Mouse (Mus musculus): ENCODE results near the gene Grin2b. TPM values are rescaled to one million over a fixed set of nuclear protein-coding genes. Genes with fewer than 3 reads are reported as not detected.
"Not testable (repeated sequence)": the region's sequence is repeated elsewhere in the genome, so short reads cannot be mapped to it uniquely, and the experiment has no call there.

Gene Grin2b
- polyA plus RNA-seq, 1 experiment from 2014 or later, result 6.1 TPM

DNA sequence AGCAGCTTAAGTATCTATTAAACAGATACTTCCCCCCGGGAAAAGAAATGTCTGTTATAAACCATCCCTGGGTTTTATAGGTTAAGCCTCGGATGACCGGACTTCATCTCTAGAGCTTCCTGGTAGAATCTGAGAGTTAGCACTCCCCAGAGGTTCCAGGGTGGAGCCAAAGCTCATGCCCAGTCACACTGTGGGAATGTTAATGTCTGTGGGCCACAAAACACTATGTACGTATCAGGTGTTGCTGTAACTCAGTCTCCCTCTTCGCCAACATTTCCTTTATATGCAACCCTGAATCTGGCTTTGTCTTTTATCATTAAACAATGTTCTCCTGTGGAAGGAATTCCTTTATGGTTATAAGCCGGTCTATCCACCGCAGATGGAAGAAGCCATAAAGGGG is 343.9 kb downstream of the Grin2b start:
- Histone ChIP-seq H3K4me2 (no peak overlapping the region), H3K4me3 (no peak overlapping the region), H3K9me3 (no peaks in the 10 kb centered on the region), H3K27ac (no peak overlapping the region), H3K36me3 (no peaks in the 10 kb centered on the region), H3K9ac (no peak overlapping the region), H3K27me3 (no peaks in the 10 kb centered on the region), H3K4me1 (peaks cover 6% of the 10 kb centered on the region; the same call in 1 of the 2 replicates)
- ATAC-seq (ENCODE audit: insufficient number of reproducible peaks, insufficient read depth, low FRiP score, low TSS enrichment, low read depth), result no peak
- WGBS, result 78% methylated on average over 7 of the region's 7 CpGs

DNA sequence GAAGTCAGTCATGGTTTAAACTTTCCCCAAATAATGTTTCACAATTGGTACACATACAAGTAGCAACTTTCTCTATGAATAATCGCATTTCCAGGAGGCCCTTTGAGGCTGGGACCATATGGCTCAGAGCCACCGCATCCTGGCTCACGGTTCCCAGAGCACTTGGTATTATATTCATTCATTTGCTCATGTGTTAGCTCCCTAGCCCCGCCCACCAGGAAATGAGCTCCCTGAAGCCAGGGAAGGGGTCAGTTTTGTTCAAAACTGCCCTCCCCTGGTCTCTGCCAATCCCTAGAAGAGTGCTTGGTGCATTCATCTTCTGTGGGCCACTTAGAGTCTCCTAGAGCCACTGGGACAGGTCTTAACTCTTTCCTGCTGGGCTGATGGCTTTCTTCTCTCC is 344.3 kb downstream of the Grin2b start:
- Histone ChIP-seq H3K9me3 (no peaks in the 10 kb centered on the region), H3K27me3 (no peaks in the 10 kb centered on the region), H3K27ac (no peak overlapping the region), H3K9ac (no peak overlapping the region), H3K4me1 (peaks cover 6% of the 10 kb centered on the region; the same call in 1 of the 2 replicates), H3K4me2 (no peak overlapping the region), H3K4me3 (no peak overlapping the region), H3K36me3 (no peaks in the 10 kb centered on the region)
- 35% methylated on average over 4 of the region's 4 CpGs for WGBS
- ATAC-seq (ENCODE audit: insufficient number of reproducible peaks, insufficient read depth, low FRiP score, low TSS enrichment, low read depth), result no peak

DNA sequence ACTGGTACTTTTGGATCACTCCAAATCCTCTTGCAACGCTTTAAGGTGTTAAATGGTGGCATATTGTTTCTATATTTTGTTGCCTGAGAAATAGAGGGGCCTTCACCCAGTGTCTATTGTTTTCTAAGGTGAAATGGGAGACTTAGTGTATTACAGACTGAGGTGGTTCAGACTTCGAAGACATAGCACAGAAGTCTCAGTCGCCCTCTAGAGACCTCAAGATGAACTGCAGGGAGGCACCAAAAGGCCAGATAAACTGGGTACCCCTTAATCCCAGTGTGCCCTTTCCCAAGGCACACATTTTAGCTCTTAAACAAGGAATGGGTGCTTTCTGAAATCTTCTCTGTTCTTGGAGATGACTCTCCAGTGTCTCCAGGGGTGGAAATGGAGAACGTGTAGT is 345.4 kb downstream of the Grin2b start:
- H3K9ac ChIP-seq, result no peak overlapping the region
- no peaks in the 10 kb centered on the region for H3K27me3 ChIP-seq
- H3K27ac ChIP-seq, result no peak overlapping the region
- 18% methylated on average over 4 of the region's 4 CpGs for WGBS
- no peak overlapping the region for H3K4me2 ChIP-seq
- H3K4me1 ChIP-seq, result peaks cover 6% of the 10 kb centered on the region; the same call in 1 of the 2 replicates
- no peak overlapping the region for H3K4me3 ChIP-seq
- ATAC-seq (ENCODE audit: insufficient number of reproducible peaks, insufficient read depth, low FRiP score, low TSS enrichment, low read depth), result no peak
- no peaks in the 10 kb centered on the region for H3K9me3 ChIP-seq
- H3K36me3 ChIP-seq, result no peaks in the 10 kb centered on the region

DNA sequence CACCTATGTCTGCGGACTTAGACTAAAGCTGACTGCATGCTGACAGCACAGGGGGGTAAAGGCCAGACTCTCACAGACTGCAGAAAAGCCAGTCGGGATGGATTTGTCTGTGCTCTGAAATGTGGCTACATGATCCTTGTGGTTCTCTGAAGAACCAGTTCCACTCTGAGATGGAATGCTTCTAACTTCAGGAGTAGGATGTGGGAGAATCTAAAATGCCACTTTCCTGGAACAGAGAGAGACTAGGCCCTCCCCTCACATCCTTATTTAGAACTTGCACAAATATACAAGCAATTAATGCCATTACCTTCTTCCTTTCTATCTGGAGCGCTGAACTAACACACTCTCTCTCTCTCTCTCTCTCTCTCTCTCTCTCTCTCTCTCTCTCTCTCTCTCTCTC is 346.0 kb downstream of the Grin2b start:
- H3K27me3 ChIP-seq, result no peaks in the 10 kb centered on the region
- H3K4me3 ChIP-seq, result no peak overlapping the region
- H3K27ac ChIP-seq, result no peak overlapping the region
- no peak overlapping the region for H3K9ac ChIP-seq
- no peak for ATAC-seq (ENCODE audit: insufficient number of reproducible peaks, insufficient read depth, low FRiP score, low TSS enrichment, low read depth)
- H3K36me3 ChIP-seq, result no peaks in the 10 kb centered on the region
- no peaks in the 10 kb centered on the region for H3K9me3 ChIP-seq
- 74% methylated on average over 3 of the region's 3 CpGs for WGBS
- no peak overlapping the region for H3K4me2 ChIP-seq
- peaks cover 6% of the 10 kb centered on the region; the same call in 1 of the 2 replicates for H3K4me1 ChIP-seq

DNA sequence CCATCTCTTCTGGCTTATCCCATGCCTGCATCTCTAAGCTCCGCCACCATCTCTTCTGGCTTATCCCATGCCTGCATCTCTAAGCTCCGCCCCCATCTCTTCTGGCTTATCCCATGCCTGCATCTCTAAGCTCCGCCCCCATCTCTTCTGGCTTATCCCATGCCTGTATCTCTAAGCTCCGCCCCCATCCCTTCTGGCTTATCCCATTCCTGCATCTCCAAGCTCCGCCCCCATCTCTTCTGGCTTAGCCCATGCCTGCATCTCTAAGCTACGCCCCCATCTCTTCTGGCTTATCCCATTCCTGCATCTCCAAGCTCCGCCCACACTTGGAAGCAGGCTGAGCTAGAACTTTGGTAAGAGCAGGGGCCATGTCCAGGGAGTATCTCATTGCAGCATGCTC is 346.5 kb downstream of the Grin2b start:
- H3K9ac ChIP-seq; H3K27ac ChIP-seq; ATAC-seq (ENCODE audit: insufficient number of reproducible peaks, insufficient read depth, low FRiP score, low TSS enrichment, low read depth); H3K4me1 ChIP-seq; H3K9me3 ChIP-seq; H3K27me3 ChIP-seq; H3K4me2 ChIP-seq; H3K4me3 ChIP-seq; H3K36me3 ChIP-seq: not testable (repeated sequence)
- WGBS, result 94% methylated on average over 7 of the region's 7 CpGs

DNA sequence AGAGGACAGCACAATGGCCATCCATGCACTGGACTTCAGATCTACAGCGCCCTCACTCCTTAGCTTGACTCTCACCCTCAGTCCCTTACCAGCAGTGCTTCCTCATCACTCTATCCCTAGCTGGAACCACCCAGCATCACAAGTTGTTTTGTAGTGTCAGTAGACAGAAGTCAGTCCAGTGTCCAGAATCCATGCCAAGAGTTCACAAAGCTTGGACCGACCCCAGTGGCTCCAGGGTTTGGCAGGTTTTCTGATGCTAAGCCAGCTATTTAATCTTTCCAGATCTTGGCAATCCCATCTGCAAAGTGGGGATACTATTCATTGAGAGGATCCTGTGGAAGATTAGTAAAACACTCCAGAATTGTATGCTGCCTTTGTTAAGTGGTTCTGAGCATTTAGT is 355.9 kb downstream of the Grin2b start:
- no peak overlapping the region for H3K27ac ChIP-seq
- H3K9me3 ChIP-seq, result no peaks in the 10 kb centered on the region
- H3K36me3 ChIP-seq, result no peaks in the 10 kb centered on the region
- H3K27me3 ChIP-seq, result no peaks in the 10 kb centered on the region
- H3K4me3 ChIP-seq, result no peak overlapping the region
- peaks cover 8% of the 10 kb centered on the region; the same call in 1 of the 2 replicates for H3K4me1 ChIP-seq
- ATAC-seq (ENCODE audit: insufficient number of reproducible peaks, insufficient read depth, low FRiP score, low TSS enrichment, low read depth), result no peak
- no peak overlapping the region for H3K9ac ChIP-seq
- WGBS, result 88% methylated on average over 2 of the region's 2 CpGs
- H3K4me2 ChIP-seq, result no peak overlapping the region

DNA sequence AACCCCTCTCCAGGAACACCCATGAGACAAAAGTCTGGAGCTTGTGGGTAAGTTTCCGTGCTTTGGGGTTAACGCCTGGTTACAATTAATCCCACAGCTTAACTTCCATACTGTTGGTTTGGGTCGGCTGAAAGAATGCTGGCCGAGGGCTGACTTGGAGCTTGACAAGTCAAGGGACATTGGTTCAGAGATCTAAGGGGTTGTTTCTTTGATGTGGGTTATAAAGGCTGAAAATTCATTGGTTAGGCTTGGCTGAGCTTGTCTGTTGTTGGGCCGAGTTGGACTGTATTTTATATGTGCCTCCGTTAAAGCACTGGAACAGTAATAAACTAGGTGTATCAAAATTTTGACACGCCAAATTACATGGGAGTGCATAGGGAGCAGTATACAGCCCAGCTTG is 359.6 kb downstream of the Grin2b start:
- Histone ChIP-seq H3K4me2 (no peak overlapping the region), H3K36me3 (no peaks in the 10 kb centered on the region), H3K4me1 (peaks cover 8% of the 10 kb centered on the region; the same call in 1 of the 2 replicates), H3K9me3 (no peaks in the 10 kb centered on the region), H3K27ac (no peak overlapping the region), H3K9ac (no peak overlapping the region), H3K27me3 (no peaks in the 10 kb centered on the region), H3K4me3 (no peak overlapping the region)
- 38% methylated on average over 7 of the region's 7 CpGs for WGBS
- no peak; the same call in 1 of the 2 replicates for ATAC-seq (ENCODE audit: insufficient number of reproducible peaks, insufficient read depth, low FRiP score, low TSS enrichment, low read depth)

DNA sequence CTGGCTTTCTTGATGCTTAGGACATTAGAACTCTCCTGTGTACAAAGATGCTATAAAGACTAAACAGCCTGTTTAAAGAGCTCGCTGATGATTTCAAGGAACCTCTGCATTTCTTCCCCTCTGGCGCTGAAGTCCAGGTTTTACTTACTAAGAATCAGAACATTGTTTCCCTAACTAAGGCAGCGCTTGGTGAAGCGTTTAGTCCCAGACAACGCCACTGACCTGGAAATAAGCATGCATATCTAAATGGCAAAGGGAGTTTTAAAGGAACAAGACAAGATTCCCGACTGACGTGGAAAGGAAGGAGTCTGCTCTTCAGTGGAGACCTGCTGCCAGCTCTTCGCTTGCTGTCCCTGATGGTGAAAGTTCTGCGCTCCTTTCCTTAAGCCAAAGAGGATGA is 367.9 kb downstream of the Grin2b start:
- H3K9ac ChIP-seq, result no peak overlapping the region
- no peaks in the 10 kb centered on the region for H3K4me1 ChIP-seq
- ATAC-seq (ENCODE audit: insufficient number of reproducible peaks, insufficient read depth, low FRiP score, low TSS enrichment, low read depth), result no peak
- H3K4me3 ChIP-seq, result no peak overlapping the region
- WGBS, result 65% methylated on average over 9 of the region's 9 CpGs
- no peaks in the 10 kb centered on the region for H3K36me3 ChIP-seq
- no peak overlapping the region for H3K4me2 ChIP-seq
- no peak overlapping the region for H3K27ac ChIP-seq
- H3K27me3 ChIP-seq, result no peaks in the 10 kb centered on the region
- H3K9me3 ChIP-seq, result no peaks in the 10 kb centered on the region

DNA sequence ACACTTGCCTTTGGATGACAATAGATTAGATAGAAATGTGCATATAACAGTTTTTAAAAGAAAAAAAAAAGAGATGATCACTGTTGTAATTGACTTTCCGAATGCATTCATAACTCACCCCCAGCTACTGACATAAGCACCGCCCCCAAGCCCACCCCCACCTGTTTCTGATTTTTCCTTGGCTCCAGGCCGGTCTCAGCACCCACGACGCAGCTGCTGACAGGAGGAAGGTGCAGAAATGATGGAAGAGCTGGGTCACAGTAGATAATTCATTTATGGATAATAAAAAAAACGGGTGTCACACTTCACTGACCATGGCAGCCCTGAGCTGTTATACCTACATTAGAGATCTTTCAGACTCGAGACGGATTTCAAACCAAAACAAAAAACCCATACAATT is 373.4 kb downstream of the Grin2b start:
- Histone ChIP-seq H3K4me2 (no peak overlapping the region), H3K27me3 (no peaks in the 10 kb centered on the region), H3K27ac (no peak overlapping the region), H3K4me1 (peaks cover 17% of the 10 kb centered on the region; the same call in 1 of the 2 replicates), H3K9me3 (no peaks in the 10 kb centered on the region), H3K9ac (no peak overlapping the region), H3K4me3 (no peak overlapping the region), H3K36me3 (no peaks in the 10 kb centered on the region)
- whole genome bisulfite sequencing, result 43% methylated on average over 8 of the region's 8 CpGs
- no peak for ATAC-seq (ENCODE audit: insufficient number of reproducible peaks, insufficient read depth, low FRiP score, low TSS enrichment, low read depth)

DNA sequence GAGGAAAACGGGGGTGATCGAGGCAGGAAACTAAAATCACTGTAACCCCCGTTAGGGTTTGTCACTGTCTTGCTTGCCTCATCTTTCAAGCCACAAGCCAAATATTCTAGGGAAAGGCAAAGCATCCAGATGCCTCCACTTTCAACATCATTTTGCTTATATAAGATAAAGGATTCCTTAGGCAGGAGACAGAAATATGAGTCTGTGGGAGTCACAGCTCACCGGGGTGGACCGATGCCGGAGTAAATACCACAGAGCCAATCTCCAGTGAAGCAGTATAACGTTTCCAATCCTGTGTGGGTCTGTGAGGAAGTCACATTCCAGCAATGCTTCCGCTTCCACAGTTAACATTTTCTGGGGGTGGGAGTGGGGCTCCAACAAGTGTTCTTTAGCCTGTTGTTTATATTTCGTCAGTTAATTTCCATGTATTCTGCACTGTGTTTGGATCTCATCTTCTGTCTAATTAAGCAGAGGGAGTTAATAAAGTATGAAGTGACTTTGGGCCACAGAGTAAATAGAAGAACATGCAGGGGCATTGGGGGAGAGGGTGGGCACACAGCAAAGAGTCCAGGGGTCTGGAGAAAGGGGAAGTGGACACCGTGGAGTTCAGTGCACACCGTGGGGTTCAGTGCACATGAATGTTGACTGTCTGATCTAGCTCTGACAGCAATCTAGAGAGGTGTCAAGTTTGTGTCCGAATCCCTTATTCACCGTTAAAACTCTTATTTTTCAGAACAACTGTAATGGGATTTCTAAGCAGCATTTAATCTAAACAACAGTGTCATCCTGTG is 374.9 kb downstream of the Grin2b start:
- Histone ChIP-seq H3K4me2 (no peak overlapping the region), H3K9ac (no peak overlapping the region), H3K27me3 (no peaks in the 10 kb centered on the region), H3K36me3 (no peaks in the 10 kb centered on the region), H3K9me3 (no peaks in the 10 kb centered on the region), H3K27ac (no peak overlapping the region), H3K4me1 (peaks cover 17% of the 10 kb centered on the region; the same call in 1 of the 2 replicates), H3K4me3 (no peak overlapping the region)
- ATAC-seq (ENCODE audit: insufficient number of reproducible peaks, insufficient read depth, low FRiP score, low TSS enrichment, low read depth), result no peak
- 57% methylated on average over 13 of the region's 13 CpGs for WGBS

DNA sequence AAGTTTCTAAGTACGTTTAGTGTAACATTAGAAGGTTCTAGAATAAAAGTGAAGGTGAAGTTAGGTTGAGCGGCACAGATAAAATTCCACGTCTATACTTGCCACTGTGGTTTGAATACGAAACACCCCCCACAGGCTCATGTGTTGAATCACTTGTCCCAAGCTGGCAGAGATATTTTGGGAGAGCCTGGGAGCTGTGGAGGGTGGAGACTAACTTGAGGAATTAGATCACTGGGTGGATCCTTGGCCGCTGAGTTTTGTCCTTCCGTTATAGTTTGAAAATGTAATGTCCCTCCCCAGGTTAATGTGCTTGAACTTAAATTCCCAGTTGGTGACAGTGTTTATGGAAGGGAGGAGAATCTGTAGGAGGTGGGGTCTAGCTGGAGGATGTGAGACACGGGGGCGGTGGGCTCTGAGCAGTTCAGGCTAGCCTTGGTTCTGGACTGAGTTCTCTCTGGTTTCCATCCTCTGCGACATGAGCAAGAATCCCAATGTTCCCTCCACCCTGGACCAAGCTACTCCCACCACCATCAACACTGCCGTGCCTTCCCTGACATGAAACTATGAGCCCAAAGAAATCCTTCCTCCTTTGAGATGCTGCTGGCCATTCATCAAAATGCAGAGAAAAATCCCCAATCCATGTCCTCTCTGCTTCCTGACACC is 375.8 kb downstream of the Grin2b start:
- no peak for ATAC-seq (ENCODE audit: insufficient number of reproducible peaks, insufficient read depth, low FRiP score, low TSS enrichment, low read depth)
- 74% methylated on average over 10 of the region's 10 CpGs for WGBS
- H3K4me3 ChIP-seq, result no peak overlapping the region
- H3K4me1 ChIP-seq, result peaks cover 17% of the 10 kb centered on the region; the same call in 1 of the 2 replicates
- no peak overlapping the region for H3K27ac ChIP-seq
- no peak overlapping the region for H3K4me2 ChIP-seq
- H3K9ac ChIP-seq, result no peak overlapping the region
- H3K27me3 ChIP-seq, result no peaks in the 10 kb centered on the region
- no peaks in the 10 kb centered on the region for H3K9me3 ChIP-seq
- H3K36me3 ChIP-seq, result no peaks in the 10 kb centered on the region

DNA sequence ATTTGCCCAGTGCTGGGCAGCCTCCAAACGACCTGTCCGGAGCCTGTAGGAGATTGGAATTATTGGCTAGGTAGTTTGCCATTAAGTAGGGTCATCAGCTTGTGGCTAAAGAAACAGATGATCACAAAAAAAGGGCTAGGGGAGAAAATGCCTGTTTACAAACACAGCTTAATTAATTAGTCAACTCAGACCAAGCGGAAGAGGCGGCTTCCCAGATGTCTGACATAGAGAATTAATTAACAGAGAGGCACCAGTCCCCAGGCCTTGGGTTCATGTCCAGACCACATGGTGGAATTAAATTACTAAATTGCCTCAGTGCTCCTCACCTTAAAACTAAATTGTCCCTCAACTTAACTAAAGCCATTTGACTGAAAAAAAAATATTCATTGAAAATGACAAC is 376.4 kb downstream of the Grin2b start:
- no peak overlapping the region for H3K27ac ChIP-seq
- no peak for ATAC-seq (ENCODE audit: insufficient number of reproducible peaks, insufficient read depth, low FRiP score, low TSS enrichment, low read depth)
- no peak overlapping the region for H3K9ac ChIP-seq
- WGBS, result 76% methylated on average over 4 of the region's 4 CpGs
- H3K4me3 ChIP-seq, result no peak overlapping the region
- no peaks in the 10 kb centered on the region for H3K36me3 ChIP-seq
- peaks cover 17% of the 10 kb centered on the region; the same call in 1 of the 2 replicates for H3K4me1 ChIP-seq
- no peak overlapping the region for H3K4me2 ChIP-seq
- H3K9me3 ChIP-seq, result no peaks in the 10 kb centered on the region
- no peaks in the 10 kb centered on the region for H3K27me3 ChIP-seq

Measured in embryonic facial prominence, embryonic 13.5 days (tissue).